Mouse (Mus musculus) spleen, embryonic (tissue): ENCODE measurements around the gene Pbld1.

Experiments
- CTCF ChIA-PET: fragments of 350-600 bp; sonication (Branson Sonifier 250); formaldehyde crosslinking; loops from one replicate; lab custom pipeline; 2022; lab: Charles Lee

The Pbld1 gene

GRCm38 (mm10) chr10:63089758-63090571 lies 30.0 kb downstream of the Pbld1 start:
- CTCF ChIA-PET: interaction anchor here (0.7 kb wide), 1 partner anchor 349 kb away, joined by 3 read pairs; no protein-coding TSS in a partner anchor

DNA sequence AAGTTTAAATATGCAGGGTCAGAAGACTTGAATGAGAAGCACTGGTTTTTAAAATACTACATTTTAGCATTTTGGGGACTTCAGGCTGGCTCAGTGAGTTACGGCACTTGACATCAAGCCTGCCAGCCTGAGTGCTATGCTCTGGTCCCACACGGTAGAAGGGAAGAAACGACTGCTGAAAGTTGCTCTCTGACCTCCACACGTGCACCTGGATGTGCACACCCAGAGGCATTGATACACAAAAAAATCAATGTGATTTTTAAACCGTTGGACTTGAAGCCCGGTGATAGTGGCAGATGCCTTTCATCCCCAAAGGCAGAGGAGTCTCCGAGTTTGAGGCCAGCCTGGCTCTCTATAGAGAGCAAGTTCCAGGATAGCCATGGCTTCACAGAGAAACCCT lies 32.0 kb downstream of the Pbld1 start:
- CTCF ChIA-PET: no interaction called here

DNA sequence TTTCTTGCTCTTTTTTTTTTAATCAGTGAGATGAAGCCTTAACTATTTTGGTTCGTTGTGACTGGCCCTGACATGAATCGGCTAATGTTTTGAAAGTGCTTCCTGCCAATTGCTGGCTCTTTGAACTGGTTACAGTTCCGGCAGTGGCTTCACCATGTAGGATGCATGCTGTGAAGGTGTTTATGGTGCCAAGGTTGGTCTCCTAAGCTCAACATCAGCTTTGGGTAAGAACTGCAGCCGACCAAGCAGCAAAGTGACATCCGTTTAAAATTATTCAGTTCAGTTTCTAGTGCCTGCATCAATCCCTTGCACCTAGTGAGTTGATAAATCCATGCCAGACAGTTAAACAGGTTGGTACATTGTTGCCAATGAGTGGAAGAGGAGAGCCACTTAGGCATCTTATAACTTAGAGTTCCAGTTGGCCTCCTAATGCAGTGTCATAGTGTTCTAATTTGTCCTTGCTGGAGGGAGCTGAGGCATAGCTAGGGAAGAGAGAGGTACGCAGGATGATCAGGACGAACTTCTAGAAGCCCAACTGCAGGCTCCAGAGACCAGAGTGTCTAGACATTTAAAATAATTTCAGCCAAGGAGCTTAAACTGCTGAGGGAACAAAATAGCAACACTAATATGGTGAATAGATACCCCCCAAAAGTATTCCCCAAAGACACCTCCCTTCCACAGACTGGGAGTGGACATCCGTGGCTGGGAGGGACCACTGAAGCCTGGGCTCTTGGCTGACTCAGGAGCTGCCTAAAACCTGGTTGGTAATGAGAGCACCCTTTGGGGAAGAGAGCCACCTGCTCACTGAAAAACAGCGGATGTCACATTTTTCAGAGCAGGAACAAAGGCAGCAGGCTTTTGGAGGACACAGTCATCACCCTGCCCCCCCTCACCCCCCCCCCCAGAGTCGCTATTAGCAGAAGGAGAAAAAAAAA lies 32.9 kb downstream of the Pbld1 start:
- CTCF ChIA-PET: interaction anchor here (0.5 kb wide), 1 partner anchor 174 kb away, joined by 3 read pairs; no protein-coding TSS in a partner anchor

DNA sequence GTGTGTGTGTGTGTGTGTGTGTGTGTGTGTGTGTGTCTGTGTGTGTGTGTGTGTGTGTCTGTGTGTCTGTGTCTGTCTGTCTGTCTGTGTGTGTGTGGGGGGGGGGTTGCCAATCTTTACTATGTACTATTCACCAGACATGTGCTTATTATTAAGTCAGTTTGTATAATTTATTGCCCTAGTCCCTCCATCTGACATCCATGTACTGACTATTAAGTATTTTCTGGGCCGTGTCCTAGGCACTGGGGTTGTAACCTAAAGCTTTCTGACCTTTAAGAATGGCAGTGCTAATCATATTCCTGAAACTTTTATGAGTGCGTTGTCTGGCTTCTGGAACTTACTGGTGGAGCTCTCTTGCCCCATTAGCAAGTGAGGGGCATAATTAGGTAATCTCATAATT lies 36.8 kb downstream of the Pbld1 start:
- CTCF ChIA-PET: no interaction called here

DNA sequence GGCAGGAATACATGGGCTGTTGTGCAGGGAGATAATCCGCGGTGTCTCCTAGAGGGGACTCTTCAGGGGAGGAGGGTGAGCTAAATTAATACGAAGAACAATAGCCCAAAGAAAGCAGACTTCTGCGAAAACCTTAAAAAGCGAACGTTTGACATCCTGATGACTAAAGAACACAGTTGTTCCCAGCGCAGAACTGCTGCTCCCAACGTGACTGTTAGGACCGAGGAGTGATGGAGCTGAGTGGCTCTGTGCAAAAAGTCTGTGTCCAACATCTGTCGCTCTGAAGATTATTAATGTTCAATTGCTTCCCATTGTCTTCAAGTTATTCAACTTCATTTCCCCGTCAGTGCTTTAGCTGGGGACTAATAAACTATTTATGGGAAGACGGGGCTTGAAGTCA lies 38.2 kb downstream of the Pbld1 start:
- CTCF ChIA-PET: no interaction called here

- CTCF ChIA-PET: interaction anchor here (0.5 kb wide), 1 partner anchor 247 kb away, joined by 3 read pairs; no protein-coding TSS in a partner anchor
Observed at GRCm38 (mm10) chr10:63099521-63099920, 39.6 kb downstream of the Pbld1 start, which contains the start of gene Atoh7. Gene Atoh7 (plus strand): TSS chr10:63099651.

- CTCF ChIA-PET: interaction anchor here (0.5 kb wide), 1 partner anchor 246 kb away, joined by 3 read pairs; no protein-coding TSS in a partner anchor
Observed at GRCm38 (mm10) chr10:63099941-63100562, 40.1 kb downstream of the Pbld1 start.

DNA sequence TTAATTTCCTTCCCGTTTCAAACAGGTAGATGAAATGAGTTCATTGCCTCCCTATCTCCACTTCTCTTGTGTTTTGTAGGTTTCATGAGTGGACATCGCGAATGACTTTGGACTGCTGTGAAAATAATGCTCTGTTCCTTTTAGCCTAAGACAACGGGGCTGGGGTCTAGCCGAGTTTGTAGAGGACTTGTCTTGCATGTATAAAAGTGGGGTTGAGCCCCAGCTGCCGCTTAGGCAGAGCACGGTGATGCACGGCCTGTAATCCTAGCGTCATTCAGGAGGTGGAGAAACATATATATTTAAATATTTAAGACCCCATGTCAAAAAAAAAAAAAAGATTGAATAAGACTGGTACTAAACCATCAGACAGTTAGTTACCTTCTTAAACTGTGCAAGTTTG lies 40.7 kb downstream of the Pbld1 start:
- CTCF ChIA-PET: no interaction called here

DNA sequence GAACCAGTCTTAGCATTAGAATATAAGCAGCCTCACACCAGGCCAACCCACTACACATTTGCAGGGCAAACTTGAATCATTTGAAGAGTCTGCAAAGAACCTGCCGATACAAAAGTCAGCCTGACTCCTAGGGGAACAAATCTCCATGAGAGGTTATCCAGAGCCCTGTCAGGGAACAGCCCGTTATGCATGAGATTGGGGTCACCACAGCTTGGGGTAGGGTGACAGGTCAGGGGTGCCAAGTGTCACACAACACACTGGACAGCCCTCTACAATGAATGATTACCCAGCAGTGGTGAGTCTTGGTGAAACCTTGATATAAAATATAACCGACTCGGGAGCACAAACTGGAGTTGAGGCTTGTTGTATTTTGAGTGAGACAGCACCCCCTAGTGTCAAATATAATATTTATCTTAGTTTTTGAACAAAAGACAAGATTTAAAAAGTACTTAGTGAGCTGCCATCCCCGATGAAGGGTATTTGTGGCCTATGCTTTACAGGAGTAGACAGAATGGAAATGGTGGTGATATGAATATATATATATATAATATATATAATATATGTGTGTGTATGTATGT lies 53.2 kb downstream of the Pbld1 start:
- CTCF ChIA-PET: interaction anchor here (0.5 kb wide), 1 partner anchor 237 kb away, joined by 3 read pairs; no protein-coding TSS in a partner anchor

- CTCF ChIA-PET: interaction anchor here (0.5 kb wide), 1 partner anchor 237 kb away, joined by 3 read pairs; no protein-coding TSS in a partner anchor
Observed at GRCm38 (mm10) chr10:63113716-63114360, 53.9 kb downstream of the Pbld1 start.

- CTCF ChIA-PET: no interaction called here
Observed at GRCm38 (mm10) chr10:63115881-63116280, 55.9 kb downstream of the Pbld1 start.

DNA sequence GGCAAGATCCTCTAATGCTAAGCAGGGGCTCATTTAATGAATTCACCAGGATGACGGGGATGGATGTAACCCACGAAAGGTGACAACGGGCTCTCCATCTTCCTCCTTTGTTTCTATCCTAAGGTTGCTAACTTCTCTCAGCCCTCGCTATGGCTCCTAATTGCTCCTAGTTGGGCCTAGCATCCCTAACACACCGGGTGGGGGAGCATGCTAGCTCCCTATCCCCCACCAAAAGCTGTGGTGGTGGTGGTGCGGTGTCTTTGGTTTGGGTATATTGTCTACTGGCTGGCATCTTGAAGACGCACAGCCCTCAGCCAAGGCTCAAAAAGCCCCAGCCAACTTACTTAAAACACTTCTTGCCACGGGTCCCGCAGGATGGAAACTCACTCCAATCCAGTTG lies 56.4 kb downstream of the Pbld1 start:
- CTCF ChIA-PET: no interaction called here

GRCm38 (mm10) chr10:63117583-63117982 lies 57.6 kb downstream of the Pbld1 start:
- CTCF ChIA-PET: no interaction called here

- CTCF ChIA-PET: interaction anchor here (0.6 kb wide), 2 partner anchors 226 to 292 kb away, joined by 5 to 9 read pairs; no protein-coding TSS in a partner anchor
Observed at GRCm38 (mm10) chr10:63119916-63120315, 60.0 kb downstream of the Pbld1 start.

DNA sequence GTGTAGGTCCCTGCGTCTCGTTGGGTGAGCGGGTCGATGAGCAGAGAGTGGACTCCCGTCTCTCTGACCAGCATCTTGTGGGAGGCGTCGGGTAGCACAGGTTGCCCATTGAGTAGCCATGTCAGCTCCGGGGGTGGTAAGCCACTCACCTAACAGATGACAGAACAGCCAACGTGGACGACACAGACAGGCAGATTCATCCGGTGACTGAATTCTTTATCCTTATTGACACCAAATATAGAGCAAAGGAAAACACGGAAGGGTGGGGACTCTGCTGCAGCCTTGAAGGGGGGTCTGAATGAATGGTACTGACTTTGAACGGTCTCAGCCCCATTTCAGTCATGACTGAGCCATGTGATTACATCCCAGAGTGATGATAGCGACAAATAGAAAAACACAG lies 62.0 kb downstream of the Pbld1 start:
- CTCF ChIA-PET: no interaction called here

DNA sequence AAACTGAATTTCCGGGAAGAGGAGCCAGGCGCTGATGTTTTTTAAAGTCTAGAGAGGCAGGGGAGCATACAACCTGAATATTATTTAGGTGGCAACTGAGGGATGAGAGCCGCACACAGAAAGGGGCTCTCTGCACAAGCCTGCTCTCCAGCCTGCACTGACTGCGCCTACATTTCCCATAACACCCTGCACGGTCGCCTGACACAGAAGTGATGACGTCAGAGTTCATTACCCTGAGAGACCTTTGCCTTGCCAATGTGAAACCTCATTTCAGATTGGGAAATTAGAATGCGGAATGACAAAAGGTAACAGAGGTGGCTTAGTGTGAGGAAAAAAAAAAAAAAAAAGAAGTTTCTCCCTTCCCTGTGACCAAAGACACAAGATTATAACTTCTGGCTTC lies 62.6 kb downstream of the Pbld1 start:
- CTCF ChIA-PET: no interaction called here

GRCm38 (mm10) chr10:63123141-63123540 lies 63.2 kb downstream of the Pbld1 start:
- CTCF ChIA-PET: interaction anchor here (0.6 kb wide), 1 partner anchor 41 kb away, joined by 4 read pairs; no protein-coding TSS in a partner anchor

DNA sequence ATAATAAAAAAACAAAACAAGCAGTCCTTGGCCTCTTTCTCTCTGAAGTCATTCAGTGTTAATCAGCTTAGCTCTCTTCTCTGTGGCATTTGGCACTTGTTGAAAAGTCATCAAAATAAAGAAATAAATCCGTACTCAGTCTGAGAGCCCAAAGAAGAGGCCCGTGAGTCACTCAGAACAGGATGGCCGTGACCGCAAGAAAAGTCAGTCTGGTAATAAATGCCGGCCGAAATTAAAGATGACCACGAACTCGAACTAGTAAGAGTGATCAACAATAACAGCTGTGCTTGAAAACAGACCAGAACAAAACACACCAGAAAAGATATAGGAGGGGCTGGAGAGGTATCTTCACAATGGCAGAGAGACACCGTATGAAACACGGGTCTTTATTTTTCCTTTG lies 64.1 kb downstream of the Pbld1 start:
- CTCF ChIA-PET: no interaction called here

DNA sequence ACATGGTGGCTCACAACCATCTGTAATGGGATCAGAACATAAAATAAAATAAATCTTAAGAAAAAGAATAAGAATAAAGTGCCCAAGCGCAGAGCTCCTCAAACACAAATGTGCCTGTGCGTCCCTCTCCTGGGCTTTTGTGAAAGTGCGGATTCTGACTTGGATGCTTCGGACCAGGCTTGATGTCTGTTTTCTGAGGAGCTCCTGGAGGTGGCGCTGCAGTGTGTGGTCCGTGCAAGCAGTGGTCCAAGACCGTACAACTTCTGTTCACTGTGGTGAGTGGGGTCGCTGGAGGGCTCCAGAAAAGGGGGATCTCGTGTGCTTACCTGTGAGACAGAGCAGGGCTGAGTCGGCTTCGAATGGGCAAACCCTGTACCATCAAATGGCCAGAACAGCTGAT lies 65.4 kb downstream of the Pbld1 start:
- CTCF ChIA-PET: interaction anchor here (0.6 kb wide), 1 partner anchor 305 kb away, joined by 4 read pairs; no protein-coding TSS in a partner anchor

DNA sequence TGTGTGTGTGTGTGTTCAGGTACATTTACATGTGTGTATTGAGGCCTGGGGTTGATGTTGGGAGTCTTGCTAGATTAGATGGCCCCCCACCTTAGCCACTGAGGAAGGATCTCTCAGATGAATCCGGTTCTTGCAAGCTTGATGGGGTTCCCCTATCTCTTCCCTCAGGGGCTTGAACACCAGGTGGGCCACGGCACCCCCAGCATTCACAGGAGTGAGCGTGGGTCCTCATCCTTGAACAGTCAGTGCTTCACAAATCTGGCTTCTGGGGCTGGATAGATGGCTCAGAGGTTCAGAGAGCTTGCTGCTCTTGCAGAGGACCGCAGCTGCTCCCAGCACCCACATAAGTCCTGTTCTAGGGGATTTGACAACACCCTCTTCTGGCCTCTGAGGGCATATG lies 66.2 kb downstream of the Pbld1 start:
- CTCF ChIA-PET: interaction anchor here (0.6 kb wide), 1 partner anchor 306 kb away, joined by 4 read pairs; no protein-coding TSS in a partner anchor
